Mouse (Mus musculus): ENCODE data around the gene Tnrc18. TPM values are rescaled to one million over a fixed set of nuclear protein-coding genes. Genes with fewer than 3 reads are reported as not detected.

Tnrc18 gene
- polyA plus RNA-seq, 1 experiment from 2014 or later = 28.1 TPM

GRCm38 (mm10) chr5:142813722-142814111, 3.7 kb downstream of the Tnrc18 start:
- peaks cover 30% of the 10 kb centered on the region for H3K36me3 ChIP-seq
- H3K4me2 ChIP-seq = peak overlapping the region; percentile 80
- H3K4me1 ChIP-seq = peaks cover 34% of the 10 kb centered on the region
- no peaks in the 10 kb centered on the region for H3K27me3 ChIP-seq
- 2% methylated on average over 23 of the region's 23 CpGs for WGBS
- H3K4me3 ChIP-seq (replicated peaks) = peak overlapping the region; percentile 95
- H3K27ac ChIP-seq = peak overlapping the region; percentile 100
- H3K9me3 ChIP-seq (replicated peaks) = no peaks in the 10 kb centered on the region
- H3K9ac ChIP-seq = peak overlapping the region; percentile 99
- no peak for ATAC-seq (replicated peaks; ENCODE audit: low FRiP score)

DNA sequence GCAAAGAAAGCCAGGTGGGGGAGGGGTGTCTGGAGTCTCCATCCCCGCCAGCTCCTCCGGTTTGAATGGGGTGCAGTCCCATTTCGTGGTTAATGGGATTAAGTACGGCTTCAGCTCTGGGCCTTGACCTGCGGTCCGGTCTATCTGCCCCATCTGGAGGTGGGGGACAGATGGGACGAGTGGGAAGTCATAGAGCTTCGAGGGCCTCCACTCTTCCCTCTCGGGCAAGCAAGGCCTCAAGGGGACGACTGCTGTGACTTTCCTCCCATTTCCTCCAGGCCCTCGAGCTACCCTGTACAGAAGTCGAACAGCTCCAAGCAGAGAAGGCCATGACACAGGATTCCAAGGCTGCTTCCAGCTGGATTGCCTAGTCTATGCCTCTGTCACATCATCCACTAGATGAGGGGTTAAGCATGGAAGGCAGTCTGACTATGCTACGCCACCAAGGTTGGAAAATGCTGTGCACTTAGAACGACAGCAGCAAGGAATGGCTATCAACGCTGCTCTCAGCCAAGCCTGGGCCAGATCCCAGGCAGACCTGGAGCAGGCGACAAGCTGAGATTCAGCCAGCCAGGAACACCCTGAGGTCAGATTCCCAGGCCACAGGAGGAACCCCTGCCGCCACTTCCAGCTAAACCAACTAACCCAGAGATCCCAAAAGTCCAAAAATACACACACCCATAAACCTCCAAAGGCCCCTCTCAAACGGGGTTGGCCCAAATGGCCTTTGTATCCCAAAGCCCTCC, 4.3 kb downstream of the Tnrc18 start:
- H3K4me2 ChIP-seq = peak overlapping the region; percentile 80
- peaks cover 34% of the 10 kb centered on the region for H3K4me1 ChIP-seq
- peak overlapping the region; percentile 100 for H3K27ac ChIP-seq
- peak overlapping the region; percentile 99 for H3K9ac ChIP-seq
- H3K4me3 ChIP-seq (replicated peaks) = peak overlapping the region; percentile 95
- no peaks in the 10 kb centered on the region for H3K27me3 ChIP-seq
- 11% methylated on average over 18 of the region's 18 CpGs for WGBS
- no peaks in the 10 kb centered on the region for H3K9me3 ChIP-seq (replicated peaks)
- H3K36me3 ChIP-seq = peaks cover 31% of the 10 kb centered on the region
- no peak for ATAC-seq (replicated peaks; ENCODE audit: low FRiP score)

DNA sequence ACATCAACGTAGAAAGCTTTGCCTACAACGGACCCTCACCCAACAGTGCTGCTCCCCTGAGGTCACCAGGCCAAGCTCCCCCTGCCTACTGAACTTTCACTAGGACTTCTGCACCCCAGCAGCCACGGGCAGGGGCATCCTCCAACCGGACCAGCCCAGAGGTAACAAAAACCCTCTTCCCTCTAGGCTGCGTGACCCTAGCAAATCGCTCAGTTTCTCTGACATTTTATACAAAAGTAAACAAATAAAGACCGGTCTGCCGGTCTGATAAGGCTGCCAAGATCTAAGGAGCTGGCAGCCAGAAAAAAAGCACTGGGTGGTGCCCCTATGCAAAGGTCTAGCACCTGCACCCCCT, 4.9 kb downstream of the Tnrc18 start:
- Histone ChIP-seq H3K4me1 (peaks cover 37% of the 10 kb centered on the region), H3K9ac (peak overlapping the region; percentile 99), H3K4me3 (replicated peaks) (peak overlapping the region; percentile 95), H3K27me3 (no peaks in the 10 kb centered on the region), H3K9me3 (replicated peaks) (no peaks in the 10 kb centered on the region), H3K27ac (peak overlapping the region; percentile 100), H3K4me2 (peak overlapping the region; percentile 80), H3K36me3 (peaks cover 37% of the 10 kb centered on the region)
- ATAC-seq (replicated peaks; ENCODE audit: low FRiP score) = no peak
- WGBS = 17% methylated on average over 8 of the region's 8 CpGs

- Histone ChIP-seq H3K4me3 (replicated peaks) (0 out of 2 replicates have a peak overlapping the region, but pooled peaks have one; percentile 95), H3K27me3 (no peaks in the 10 kb centered on the region), H3K9me3 (replicated peaks) (no peaks in the 10 kb centered on the region), H3K27ac (no peak overlapping the region), H3K4me1 (peaks cover 38% of the 10 kb centered on the region), H3K4me2 (peak overlapping the region; percentile 80), H3K9ac (peak overlapping the region; percentile 99; the same call in 1 of the 2 replicates), H3K36me3 (peaks cover 43% of the 10 kb centered on the region)
- no peak for ATAC-seq (replicated peaks; ENCODE audit: low FRiP score)
- 51% methylated on average over 8 of the region's 8 CpGs for WGBS
Observed at GRCm38 (mm10) chr5:142811870-142812443, 5.5 kb downstream of the Tnrc18 start.

DNA sequence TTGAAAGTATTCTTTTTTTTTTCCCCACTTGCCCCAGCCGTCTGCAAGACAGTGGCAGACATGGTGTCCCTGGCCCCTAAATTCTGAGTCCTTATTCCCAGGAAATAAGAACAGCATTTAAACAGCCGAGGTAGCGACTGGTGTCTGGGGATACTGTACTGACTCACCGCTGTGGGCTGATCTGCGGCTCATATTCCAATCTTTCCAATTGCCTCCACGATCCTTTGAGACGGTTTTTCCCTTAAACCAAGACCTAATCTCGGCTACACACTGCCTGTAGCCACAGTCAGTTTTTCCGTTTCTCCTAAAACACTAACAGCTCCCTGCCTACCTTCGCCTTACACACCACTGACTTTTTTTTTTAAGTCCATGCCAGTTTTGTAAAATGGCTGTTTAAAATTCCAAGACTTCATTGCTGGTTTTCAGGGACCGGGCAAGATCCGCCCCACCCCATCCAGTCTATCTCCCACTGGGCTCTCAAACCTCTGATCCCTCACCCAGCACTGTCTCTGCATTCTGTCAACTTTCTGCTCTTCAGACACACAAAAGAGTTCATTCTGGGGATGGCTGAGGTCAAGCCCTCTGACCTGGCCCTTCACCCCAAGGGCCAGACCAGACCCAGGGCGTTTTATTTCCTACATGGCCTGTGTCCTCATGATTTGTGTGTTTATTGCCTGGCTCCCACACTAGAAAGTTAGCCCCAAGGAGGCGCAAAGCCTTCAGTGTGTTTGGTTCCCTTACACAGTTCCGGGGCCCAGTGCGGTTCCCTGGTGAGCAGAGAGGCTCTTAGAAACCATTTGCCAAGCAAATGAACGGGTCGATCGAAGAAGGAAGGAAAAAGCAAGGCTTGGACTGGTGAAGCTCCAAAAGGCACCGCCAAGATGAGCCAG, 6.5 kb downstream of the Tnrc18 start:
- no peak for ATAC-seq (replicated peaks; ENCODE audit: low FRiP score)
- 0 out of 2 replicates have a peak overlapping the region, but pooled peaks have one; percentile 3 for H3K4me3 ChIP-seq (replicated peaks)
- H3K9me3 ChIP-seq (replicated peaks) = no peaks in the 10 kb centered on the region
- peak overlapping the region; percentile 41; the same call in 1 of the 2 replicates for H3K27ac ChIP-seq
- peak overlapping the region; percentile 7 for H3K4me2 ChIP-seq
- peaks cover 38% of the 10 kb centered on the region for H3K4me1 ChIP-seq
- WGBS = 42% methylated on average over 20 of the region's 20 CpGs
- no peaks in the 10 kb centered on the region for H3K27me3 ChIP-seq
- peaks cover 53% of the 10 kb centered on the region for H3K36me3 ChIP-seq
- H3K9ac ChIP-seq = peak overlapping the region; percentile 17; the same call in 1 of the 2 replicates

- Histone ChIP-seq H3K27me3 (no peaks in the 10 kb centered on the region), H3K36me3 (peaks cover 62% of the 10 kb centered on the region), H3K9ac (no peak overlapping the region), H3K4me3 (replicated peaks) (no peak overlapping the region), H3K27ac (no peak overlapping the region), H3K9me3 (replicated peaks) (no peaks in the 10 kb centered on the region), H3K4me2 (no peak overlapping the region), H3K4me1 (peaks cover 48% of the 10 kb centered on the region)
- WGBS = 67% methylated on average over 7 of the region's 7 CpGs
- ATAC-seq (replicated peaks; ENCODE audit: low FRiP score) = no peak
Observed at GRCm38 (mm10) chr5:142807661-142808060, 9.8 kb downstream of the Tnrc18 start.

- 93% methylated on average over 1 of the region's 1 CpGs for WGBS
- Histone ChIP-seq H3K9ac (no peak overlapping the region), H3K36me3 (peaks cover 34% of the 10 kb centered on the region), H3K9me3 (replicated peaks) (no peaks in the 10 kb centered on the region), H3K27ac (no peak overlapping the region), H3K4me3 (replicated peaks) (no peak overlapping the region), H3K4me1 (peaks cover 59% of the 10 kb centered on the region), H3K27me3 (no peaks in the 10 kb centered on the region), H3K4me2 (no peak overlapping the region)
- no peak for ATAC-seq (replicated peaks; ENCODE audit: low FRiP score)
Observed at GRCm38 (mm10) chr5:142803746-142804145, 13.7 kb downstream of the Tnrc18 start.

DNA sequence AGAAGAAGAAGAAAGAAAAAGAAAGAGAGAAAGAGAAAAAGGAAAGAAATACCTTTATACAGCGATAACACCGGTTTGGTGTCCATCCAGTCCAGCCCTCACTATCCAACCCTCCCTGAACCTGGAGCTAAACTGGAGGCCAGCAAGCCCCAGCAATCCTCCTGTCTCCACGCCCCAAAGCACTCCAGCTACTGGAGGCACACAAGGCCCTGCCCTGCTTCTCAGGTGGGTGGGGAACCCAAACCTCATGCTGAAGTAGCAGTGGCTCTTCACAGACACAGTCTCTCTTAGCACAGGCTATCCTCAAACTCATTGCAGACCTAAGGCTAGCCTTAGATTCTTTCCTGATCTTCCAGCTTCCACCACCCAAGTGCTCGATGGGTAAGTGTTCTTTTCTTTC, 14.6 kb downstream of the Tnrc18 start:
- Histone ChIP-seq H3K4me2 (no peak overlapping the region), H3K27me3 (no peaks in the 10 kb centered on the region), H3K9me3 (replicated peaks) (no peaks in the 10 kb centered on the region), H3K27ac (no peak overlapping the region), H3K36me3 (peaks cover 30% of the 10 kb centered on the region), H3K9ac (no peak overlapping the region), H3K4me3 (replicated peaks) (no peak overlapping the region), H3K4me1 (peaks cover 63% of the 10 kb centered on the region)
- ATAC-seq (replicated peaks; ENCODE audit: low FRiP score) = no peak
- WGBS = 75% methylated on average over 4 of the region's 4 CpGs

DNA sequence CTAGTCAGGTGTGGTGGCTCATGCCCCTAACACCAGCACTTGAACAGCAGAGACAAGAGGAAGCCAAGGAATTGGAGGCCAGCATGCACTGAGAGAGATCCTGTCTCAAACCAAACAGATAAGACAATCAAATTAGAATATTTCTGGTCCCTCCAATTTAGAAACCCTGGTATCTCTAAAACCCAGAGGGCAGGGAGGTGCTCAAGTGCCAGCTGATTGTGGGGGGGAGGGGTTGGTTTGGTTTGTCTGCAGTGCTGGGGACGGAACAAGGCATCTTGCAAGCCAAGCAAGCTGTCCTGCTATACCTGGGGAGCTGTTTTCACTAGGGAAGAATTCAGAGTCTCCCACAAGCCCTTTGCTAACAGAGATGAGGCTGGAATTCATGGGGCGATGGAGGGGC, 15.5 kb downstream of the Tnrc18 start:
- Histone ChIP-seq H3K9ac (no peak overlapping the region), H3K4me1 (peaks cover 68% of the 10 kb centered on the region), H3K9me3 (replicated peaks) (no peaks in the 10 kb centered on the region), H3K36me3 (peaks cover 21% of the 10 kb centered on the region), H3K27me3 (no peaks in the 10 kb centered on the region), H3K4me3 (replicated peaks) (no peak overlapping the region), H3K27ac (0 out of 2 replicates have a peak overlapping the region, but pooled peaks have one; percentile 48), H3K4me2 (no peak overlapping the region)
- ATAC-seq (replicated peaks; ENCODE audit: low FRiP score) = no peak
- WGBS = 78% methylated on average over 2 of the region's 2 CpGs

GRCm38 (mm10) chr5:142800656-142801055, 16.8 kb downstream of the Tnrc18 start:
- Histone ChIP-seq H3K4me1 (peaks cover 73% of the 10 kb centered on the region), H3K9ac (no peak overlapping the region), H3K4me3 (replicated peaks) (no peak overlapping the region), H3K4me2 (no peak overlapping the region), H3K9me3 (replicated peaks) (no peaks in the 10 kb centered on the region), H3K27me3 (no peaks in the 10 kb centered on the region), H3K27ac (no peak overlapping the region), H3K36me3 (peaks cover 16% of the 10 kb centered on the region)
- WGBS = 44% methylated on average over 6 of the region's 6 CpGs
- ATAC-seq (replicated peaks; ENCODE audit: low FRiP score) = no peak

GRCm38 (mm10) chr5:142800198-142800597, 17.3 kb downstream of the Tnrc18 start:
- Histone ChIP-seq H3K36me3 (peaks cover 12% of the 10 kb centered on the region), H3K9ac (no peak overlapping the region), H3K4me1 (peaks cover 76% of the 10 kb centered on the region), H3K27me3 (no peaks in the 10 kb centered on the region), H3K27ac (no peak overlapping the region), H3K4me2 (no peak overlapping the region), H3K4me3 (replicated peaks) (no peak overlapping the region), H3K9me3 (replicated peaks) (no peaks in the 10 kb centered on the region)
- 42% methylated on average over 8 of the region's 8 CpGs for WGBS
- no peak for ATAC-seq (replicated peaks; ENCODE audit: low FRiP score)

GRCm38 (mm10) chr5:142799259-142799658, 18.2 kb downstream of the Tnrc18 start:
- Histone ChIP-seq H3K4me3 (replicated peaks) (no peak overlapping the region), H3K27ac (no peak overlapping the region), H3K27me3 (no peaks in the 10 kb centered on the region), H3K9me3 (replicated peaks) (no peaks in the 10 kb centered on the region), H3K9ac (no peak overlapping the region), H3K4me1 (peaks cover 67% of the 10 kb centered on the region), H3K4me2 (no peak overlapping the region), H3K36me3 (peaks cover 15% of the 10 kb centered on the region)
- WGBS = 64% methylated on average over 4 of the region's 4 CpGs
- ATAC-seq (replicated peaks; ENCODE audit: low FRiP score) = no peak
